Mouse (Mus musculus): ENCODE measurements around the gene Gm5890. TPM values are rescaled to one million over a fixed set of nuclear protein-coding genes. Genes with fewer than 3 reads are reported as not detected.

The Gm5890 gene
- total RNA-seq (2023), result not detected

GRCm38 (mm10) chr7:20262734-20263133, at the start of gene Gm5890:
Gm5890 (minus strand) TSS chr7:20262834.

GRCm38 (mm10) chr7:20233728-20234127, 28.9 kb downstream of the Gm5890 start, which contains the start of gene Gm4498:
Gm4498 (minus strand) TSS chr7:20233828.

Other genes with a start within 250 kb of the Gm5890 start
- gene Vmn1r91, start 163.2 kb downstream of the Gm5890 start, total RNA-seq (2023), result not detected
- not detected for gene Gm16442, start 140.3 kb downstream of the Gm5890 start, total RNA-seq (2023)
- gene Vmn1r93, start 123.7 kb downstream of the Gm5890 start, total RNA-seq (2023), result not detected
- not detected for gene Vmn1r94, start 94.5 kb downstream of the Gm5890 start, total RNA-seq (2023)
- not detected for gene Vmn1r95, start 69.1 kb downstream of the Gm5890 start, total RNA-seq (2023)
- not detected for gene Gm6164, start 57.2 kb downstream of the Gm5890 start, total RNA-seq (2023)
- gene Gm4498, start 29.0 kb downstream of the Gm5890 start, total RNA-seq (2023), result not detected
- not detected for gene Gm4133, start 71.2 kb upstream of the Gm5890 start, total RNA-seq (2023)
- gene Gm5728, start 112.6 kb upstream of the Gm5890 start, total RNA-seq (2023), result not detected
- not detected for gene Vmn1r100, start 155.1 kb upstream of the Gm5890 start, total RNA-seq (2023)
- not detected for gene Vmn1r101, start 179.8 kb upstream of the Gm5890 start, total RNA-seq (2023)
- not detected for gene Gm10670, start 212.1 kb upstream of the Gm5890 start, total RNA-seq (2023)
- not detected for gene Vmn1r103, start 247.7 kb upstream of the Gm5890 start, total RNA-seq (2023)